Mouse (Mus musculus) ES-E14 (cell line): Measurements from ENCODE around the gene Pm20d1. TPM values are rescaled to one million over a fixed set of nuclear protein-coding genes. Genes with fewer than 3 reads are reported as not detected.

ENCODE experiments used
- DNase-seq: peaks from one replicate; pipeline ENCODE4 v3.0.0-alpha.2; 2013; ENCODE audit warnings: low read depth, low spot score
- H3K27ac ChIP-seq: 2 replicates; pipeline ENCODE4 v1.5.1; 2012; ENCODE audit warnings: low read depth, mild to moderate bottlenecking, low read length, moderate library complexity, mixed read lengths; ENCODE audit not compliant: poor library complexity, insufficient read depth, severe bottlenecking
- H3K36me3 ChIP-seq: 2 replicates; pipeline ENCODE4 v1.6.1; 2012; ENCODE audit warnings: mild to moderate bottlenecking, low read length, moderate library complexity, mixed read lengths; ENCODE audit not compliant: control insufficient read depth, poor library complexity, insufficient read depth, severe bottlenecking
- H3K4me1 ChIP-seq, 2 experiments: fragments of 150-350 bp in 1 of 2; sonication (generic) in 1 of 2; 2 replicates each; pipeline ENCODE4 v1.6.1; 2012; ENCODE audit warnings: low read length in 2 of 2, mild to moderate bottlenecking in 1 of 2, mixed read lengths in 1 of 2; ENCODE audit not compliant: control insufficient read depth in 2 of 2, insufficient read depth in 2 of 2, poor library complexity in 1 of 2
- H3K4me3 ChIP-seq, 2 experiments: fragments of 150-350 bp in 1 of 2; sonication (generic) in 1 of 2; 2 replicates each; pipeline ENCODE4 v1.5.1; 2012; ENCODE audit warnings: low read length in 2 of 2, low read depth in 1 of 2, mild to moderate bottlenecking in 1 of 2, mixed read lengths in 1 of 2; ENCODE audit not compliant: insufficient read depth in 1 of 2, poor library complexity in 1 of 2, severe bottlenecking in 1 of 2
- H3K9ac ChIP-seq: 2 replicates; pipeline ENCODE4 v1.6.1; 2012; ENCODE audit warnings: low read depth, mild to moderate bottlenecking, low read length, mixed read lengths; ENCODE audit not compliant: poor library complexity, insufficient read depth, severe bottlenecking
- H3K9me3 ChIP-seq: fragments of 150-350 bp; sonication (generic); 2 replicates; pipeline ENCODE4 v1.6.1; 2012; ENCODE audit warnings: low read depth, mild to moderate bottlenecking, low read length; ENCODE audit not compliant: control insufficient read depth, insufficient read depth
- CHD2 ChIP-seq: IDR thresholded peaks from 2 replicates; pipeline ENCODE4 v1.6.1; 2014; ENCODE audit warnings: mild to moderate bottlenecking, low read depth, low read length, inconsistent platforms
- HCFC1 ChIP-seq: IDR thresholded peaks from 2 replicates; pipeline ENCODE4 v1.6.1; 2012; ENCODE audit warnings: low read length, inconsistent platforms, borderline replicate concordance; ENCODE audit not compliant: insufficient read depth
- MAFK ChIP-seq: IDR thresholded peaks from 2 replicates; pipeline ENCODE4 v1.6.1; 2014; ENCODE audit warnings: mild to moderate bottlenecking, low read depth, low read length, inconsistent platforms; ENCODE audit not compliant: insufficient read depth
- ZC3H11A ChIP-seq: IDR thresholded peaks from 2 replicates; pipeline ENCODE4 v1.6.1; 2012; ENCODE audit warnings: low read depth, mild to moderate bottlenecking, inconsistent platforms, low read length, borderline replicate concordance
- ZNF384 ChIP-seq: IDR thresholded peaks from 2 replicates; pipeline ENCODE4 v1.6.1; 2012; ENCODE audit warnings: low read depth, low read length, inconsistent platforms
- in situ Hi-C, 2 experiments: fragments of 600-800 bp; cut with MboI; formaldehyde crosslinking; loops; one replicate each; pipeline ENCODE4 v1.15.1; 2025; ENCODE audit warnings: low sequenced_read_pairs in 2 of 2, inconsistent platforms in 1 of 2; ENCODE audit not compliant: unreplicated experiment in 2 of 2
- total RNA-seq: library from RNA; depleted of rRNA; stranded (reverse); fragments of 300-350 nt; gene quantifications from 2 replicates; pipeline ENCODE4 v1.2.3, GENCODE M21; 2012

The Pm20d1 gene
- total RNA-seq, 1 experiment: 2.0 TPM

GRCm38 (mm10) chr1:131830971-131831641 is 33.9 kb downstream of the Pm20d1 start:
- DNase-seq: no peak
- H3K9me3 ChIP-seq: no peaks in the 10 kb centered on the region
- H3K4me1 ChIP-seq: peaks cover 7 to 13% of the 10 kb centered on the region in 2 experiments; a peak in 3 of 4 replicates
- TF ChIP-seq ZC3H11A (no peak), ZNF384 (no peak), MAFK (no peak), CHD2 (no peak), HCFC1 (no peak)
- peaks cover 25% of the 10 kb centered on the region for H3K36me3 ChIP-seq
- in situ Hi-C loops: no loop called here
- H3K27ac ChIP-seq: no peak overlapping the region
- no peak overlapping the region for H3K9ac ChIP-seq
- H3K4me3 ChIP-seq: no peak overlapping the region

- TF ChIP-seq MAFK (no peak), HCFC1 (no peak), ZC3H11A (no peak), CHD2 (no peak), ZNF384 (no peak)
- Histone ChIP-seq H3K4me3 (no peak overlapping the region), H3K4me1 (peaks cover 3 to 8% of the 10 kb centered on the region in 2 experiments; a peak in 2 of 4 replicates), H3K27ac (no peak overlapping the region), H3K9ac (no peak overlapping the region), H3K9me3 (no peaks in the 10 kb centered on the region), H3K36me3 (peaks cover 48% of the 10 kb centered on the region)
- in situ Hi-C loops: no loop called here
- DNase-seq: no peak
These were observed 39.9 kb downstream of the Pm20d1 start for GRCm38 (mm10) chr1:131837035-131837434.

GRCm38 (mm10) chr1:131838542-131838941 is 41.4 kb downstream of the Pm20d1 start:
- TF ChIP-seq CHD2: no peak
- no peak for TF ChIP-seq ZC3H11A
- no peak for TF ChIP-seq MAFK
- no peak for TF ChIP-seq ZNF384
- TF ChIP-seq HCFC1: no peak
- Histone ChIP-seq H3K36me3 (peaks cover 57% of the 10 kb centered on the region), H3K9ac (no peak overlapping the region), H3K4me3 (no peak overlapping the region), H3K4me1 (peaks cover 3 to 8% of the 10 kb centered on the region in 2 experiments; a peak in 1 of 4 replicates), H3K9me3 (no peaks in the 10 kb centered on the region), H3K27ac (no peak overlapping the region)
- DNase-seq: no peak
- in situ Hi-C loops: no loop called here

- H3K9ac ChIP-seq: no peak overlapping the region
- no peaks in the 10 kb centered on the region for H3K9me3 ChIP-seq
- TF ChIP-seq HCFC1 (no peak), ZC3H11A (no peak), CHD2 (no peak), MAFK (no peak), ZNF384 (no peak)
- H3K36me3 ChIP-seq: peaks cover 59% of the 10 kb centered on the region
- no peak overlapping the region for H3K4me3 ChIP-seq
- in situ Hi-C loops: no loop called here
- H3K27ac ChIP-seq: no peak overlapping the region
- no peak for DNase-seq
- peaks cover 0 to 3% of the 10 kb centered on the region in 2 experiments; a peak in 1 of 4 replicates for H3K4me1 ChIP-seq
These were observed 42.1 kb downstream of the Pm20d1 start for GRCm38 (mm10) chr1:131839279-131839678.
